Mouse (Mus musculus) hindbrain, postnatal 0 days (tissue): ENCODE results near the gene Sec23a. TPM values are rescaled to one million over a fixed set of nuclear protein-coding genes. Genes with fewer than 3 reads are reported as not detected.
A peak's percentile ranks its signal among the peaks of the same experiment; 100 is the strongest.

ENCODE experiments used
- ATAC-seq: fragments of 200-750 bp; cut with Nextera tagmentation; 2 replicates; pipeline ENCODE4 v1.8.0; 2017; ENCODE audit warnings: mild to moderate bottlenecking, moderate TSS enrichment, moderate library complexity
- DNase-seq: peaks from one replicate; pipeline ENCODE4 v3.0.0-alpha.2; 2015; ENCODE audit warnings: low spot score
- H3K27ac ChIP-seq: fragments of 300-500 bp; sonication (generic); 2 replicates; pipeline ENCODE4 v1.5.1; 2014; ENCODE audit warnings: mild to moderate bottlenecking
- H3K27me3 ChIP-seq: fragments of 300-500 bp; sonication (generic); 2 replicates; pipeline ENCODE4 v1.6.1; 2014; ENCODE audit warnings: low read length, mixed read lengths; ENCODE audit not compliant: insufficient read depth
- H3K36me3 ChIP-seq: fragments of 300-500 bp; sonication (generic); 2 replicates; pipeline ENCODE4 v1.6.1; 2014; ENCODE audit warnings: low read length, mixed read lengths; ENCODE audit not compliant: insufficient read depth
- H3K4me1 ChIP-seq: fragments of 300-500 bp; sonication (generic); 2 replicates; pipeline ENCODE4 v1.6.1; 2014; ENCODE audit warnings: antibody characterized with exemption, low read length, mixed read lengths; ENCODE audit not compliant: insufficient read depth
- H3K4me2 ChIP-seq: fragments of 300-500 bp; sonication (generic); 2 replicates; pipeline ENCODE4 v1.6.1; 2014; ENCODE audit warnings: low read depth, mild to moderate bottlenecking, low read length, moderate library complexity, mixed read lengths
- H3K4me3 ChIP-seq: fragments of 300-500 bp; sonication (generic); 2 replicates; pipeline ENCODE4 v1.5.1; 2014; ENCODE audit warnings: low read length
- H3K9ac ChIP-seq: fragments of 300-500 bp; sonication (generic); replicated peaks from 2 replicates; pipeline ENCODE4 v1.6.1; 2014; ENCODE audit warnings: mild to moderate bottlenecking, low read length, moderate library complexity, mixed read lengths
- H3K9me3 ChIP-seq: fragments of 300-500 bp; sonication (generic); 2 replicates; pipeline ENCODE4 v1.6.1; 2016; ENCODE audit warnings: low read length, mixed read lengths
- CTCF ChIP-seq: IDR thresholded peaks from 2 replicates; pipeline ENCODE4 v1.5.1; 2016; ENCODE audit warnings: antibody characterized with exemption, control low read depth, low read depth
- WGBS: fragments of 180-500 bp; shearing (Covaris S2); extraction: QIAGEN DNeasy Blood & Tissue Kit; methylation state at CpG from one replicate; pipeline ENCODE4 v1.1.7; 2014; 5-methylcytosine and 5-hydroxymethylcytosine counted together
- polyA plus RNA-seq: library from polyadenylated mRNA; unstranded; fragments of >200 nt; fragmentation: Nextera tagmentation; extraction: Ambion mirVana; gene quantifications from 2 replicates; pipeline ENCODE4 v1.2.1, GENCODE M21; 2015
- total RNA-seq: library from RNA; depleted of rRNA; stranded (reverse); fragments of >200 nt; gene quantifications from 2 replicates; pipeline ENCODE4 v1.2.3, GENCODE M21; 2014

Sec23a gene
- total and polyA plus RNA-seq, 2 experiments from 2014 or later, result 86.5 to 120 TPM

DNA sequence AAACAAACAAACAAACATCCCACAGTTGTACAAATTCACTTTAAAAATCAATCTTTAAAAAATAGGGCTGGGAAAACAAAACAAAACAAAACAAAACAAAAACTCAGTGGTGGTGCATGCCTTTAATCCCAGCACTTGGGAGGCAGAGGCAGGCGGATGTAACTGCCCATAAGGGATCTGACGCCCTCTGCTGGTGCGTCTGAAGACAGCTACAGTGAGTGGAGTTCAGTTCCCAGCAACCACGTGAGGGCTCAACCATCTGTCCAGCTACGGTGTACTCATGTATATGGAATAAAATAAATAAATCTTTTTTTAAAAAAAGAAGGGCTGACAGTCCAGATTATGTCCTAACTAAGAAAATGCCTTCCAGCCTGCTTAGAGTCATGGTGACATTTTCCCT is 20.3 kb upstream of the Sec23a start:
- H3K4me1 ChIP-seq, result no peaks in the 10 kb centered on the region
- 69% methylated on average over 5 of the region's 5 CpGs for WGBS
- H3K9me3 ChIP-seq, result no peaks in the 10 kb centered on the region
- DNase-seq (no peak), ATAC-seq (no peak)
- H3K9ac ChIP-seq, result no peak overlapping the region
- H3K27ac ChIP-seq, result no peak overlapping the region
- TF ChIP-seq CTCF, result 0 out of 2 replicates have a peak, but pooled peaks have one; percentile 17
- H3K36me3 ChIP-seq, result no peaks in the 10 kb centered on the region
- H3K4me2 ChIP-seq, result no peak overlapping the region
- no peak overlapping the region for H3K4me3 ChIP-seq
- no peaks in the 10 kb centered on the region for H3K27me3 ChIP-seq

DNA sequence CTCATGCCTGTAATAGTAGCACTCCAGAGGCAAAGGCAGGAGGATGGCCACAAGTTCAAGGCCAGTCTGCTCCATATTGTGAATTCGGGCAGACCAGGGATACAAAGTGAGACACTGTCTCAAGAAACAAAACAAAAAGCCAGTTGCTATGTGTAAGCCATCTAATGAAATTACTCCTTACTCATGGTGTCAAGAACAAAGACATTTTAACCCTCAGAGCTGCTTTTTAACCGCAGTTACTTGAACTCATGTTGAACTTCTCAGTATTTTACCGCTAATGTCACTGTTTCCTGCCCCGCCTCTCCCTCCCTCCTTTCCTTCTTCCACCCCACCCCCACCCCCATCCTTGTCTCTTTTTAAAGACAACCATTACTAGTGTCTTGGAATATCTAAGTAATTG is 9.5 kb upstream of the Sec23a start:
- Histone ChIP-seq H3K27me3 (no peaks in the 10 kb centered on the region), H3K4me1 (no peaks in the 10 kb centered on the region), H3K9ac (no peak overlapping the region), H3K27ac (no peak overlapping the region), H3K36me3 (peaks cover 39% of the 10 kb centered on the region; the same call in 1 of the 2 replicates), H3K9me3 (no peaks in the 10 kb centered on the region), H3K4me2 (no peak overlapping the region), H3K4me3 (no peak overlapping the region)
- ATAC-seq (no peak), DNase-seq (no peak)
- WGBS, result 92% methylated on average over 4 of the region's 4 CpGs
- no peak for TF ChIP-seq CTCF

DNA sequence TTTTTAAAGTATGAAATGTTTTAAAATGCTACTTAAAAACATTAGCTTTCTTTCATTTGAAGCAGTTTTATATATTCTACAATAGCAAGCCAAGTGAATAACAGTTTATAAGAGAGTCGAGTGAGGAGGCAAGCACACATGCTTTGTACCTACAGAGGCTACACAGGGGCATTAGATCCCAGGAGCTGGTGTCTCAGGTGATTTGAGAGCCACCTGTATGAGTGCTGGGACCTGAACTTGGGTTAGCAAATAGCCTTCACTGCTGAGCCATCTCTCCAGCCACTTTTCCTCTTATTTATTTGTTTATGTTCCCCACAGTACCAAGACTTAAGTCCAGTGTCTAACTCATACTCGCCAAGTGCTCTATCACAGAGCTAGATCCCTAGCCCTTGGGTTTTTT is 8.1 kb upstream of the Sec23a start:
- no peak overlapping the region for H3K9ac ChIP-seq
- no peak overlapping the region for H3K4me3 ChIP-seq
- TF ChIP-seq CTCF, result no peak
- no peaks in the 10 kb centered on the region for H3K27me3 ChIP-seq
- H3K27ac ChIP-seq, result no peak overlapping the region
- DNase-seq, result no peak
- WGBS, result 90% methylated on average over 2 of the region's 2 CpGs
- H3K36me3 ChIP-seq, result peaks cover 31% of the 10 kb centered on the region; the same call in 1 of the 2 replicates
- no peaks in the 10 kb centered on the region for H3K4me1 ChIP-seq
- no peak for ATAC-seq
- H3K9me3 ChIP-seq, result no peaks in the 10 kb centered on the region
- no peak overlapping the region for H3K4me2 ChIP-seq

DNA sequence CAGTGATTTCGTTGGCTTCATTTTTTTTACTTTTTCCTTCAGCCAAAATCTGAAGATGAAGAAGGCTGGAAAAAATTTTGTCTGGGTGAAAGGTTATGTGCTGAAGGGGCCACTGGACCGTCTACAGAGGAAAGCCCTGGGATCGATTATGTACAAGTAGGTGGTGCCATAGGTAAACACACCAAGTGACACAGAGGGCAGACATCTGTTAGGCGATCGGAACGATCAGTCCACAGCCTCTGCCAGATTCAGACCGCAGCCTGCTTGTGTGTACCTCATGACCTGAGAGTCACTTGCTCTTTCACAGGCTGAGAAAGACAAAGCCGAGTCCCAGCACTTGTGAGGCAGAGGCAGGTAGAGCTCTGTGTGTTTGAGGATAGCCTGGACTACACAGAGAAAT is 6.2 kb upstream of the Sec23a start:
- Histone ChIP-seq H3K9ac (no peak overlapping the region), H3K4me2 (no peak overlapping the region), H3K4me3 (no peak overlapping the region), H3K9me3 (no peaks in the 10 kb centered on the region), H3K36me3 (peaks cover 26% of the 10 kb centered on the region; the same call in 1 of the 2 replicates), H3K27me3 (no peaks in the 10 kb centered on the region), H3K27ac (no peak overlapping the region), H3K4me1 (no peaks in the 10 kb centered on the region)
- WGBS, result 94% methylated on average over 8 of the region's 8 CpGs
- no peak for ATAC-seq
- DNase-seq, result no peak
- no peak for TF ChIP-seq CTCF

DNA sequence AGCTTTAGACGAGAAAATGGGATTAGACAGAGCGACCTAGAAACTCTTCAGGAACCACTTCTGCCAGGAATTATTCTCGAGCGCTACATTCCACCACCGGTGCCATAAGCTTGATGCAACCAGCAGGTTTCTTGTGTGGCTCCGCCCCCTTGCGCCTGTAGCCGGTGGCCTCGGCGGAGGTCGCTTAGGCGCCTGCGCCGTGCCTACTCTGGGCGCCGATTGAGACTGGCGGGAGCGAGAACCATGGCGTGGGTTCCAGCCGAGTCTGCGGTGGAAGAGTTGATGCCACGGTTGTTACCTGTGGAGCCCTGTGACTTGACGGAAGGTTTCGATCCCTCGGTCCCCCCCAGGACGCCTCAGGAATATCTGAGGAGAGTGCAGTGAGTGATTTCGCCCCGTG is 1.4 kb upstream of the Sec23a start, which contains the start of gene Gemin2:
Gene Gemin2, plus strand, starts transcription at position 160 of the 400 bp plus-strand sequence.
- H3K9ac ChIP-seq, result peak within 1 kb of the TSS; percentile 85
- DNase-seq (peak; percentile 95), ATAC-seq (peak; percentile 78)
- peak within 1 kb of the TSS; percentile 85 for H3K4me3 ChIP-seq
- TF ChIP-seq CTCF, result peak; percentile 53
- H3K4me2 ChIP-seq, result peak within 1 kb of the TSS; percentile 80
- no peaks in the 10 kb centered on the region; the same call in 1 of the 2 replicates for H3K4me1 ChIP-seq
- under 1% methylated on average over 28 of the region's 28 CpGs for WGBS
- no peaks in the 10 kb centered on the region for H3K27me3 ChIP-seq
- peaks cover 7% of the 10 kb centered on the region; the same call in 1 of the 2 replicates for H3K36me3 ChIP-seq
- H3K9me3 ChIP-seq, result no peaks in the 10 kb centered on the region
- peak within 1 kb of the TSS; percentile 65; the same call in 1 of the 2 replicates for H3K27ac ChIP-seq

DNA sequence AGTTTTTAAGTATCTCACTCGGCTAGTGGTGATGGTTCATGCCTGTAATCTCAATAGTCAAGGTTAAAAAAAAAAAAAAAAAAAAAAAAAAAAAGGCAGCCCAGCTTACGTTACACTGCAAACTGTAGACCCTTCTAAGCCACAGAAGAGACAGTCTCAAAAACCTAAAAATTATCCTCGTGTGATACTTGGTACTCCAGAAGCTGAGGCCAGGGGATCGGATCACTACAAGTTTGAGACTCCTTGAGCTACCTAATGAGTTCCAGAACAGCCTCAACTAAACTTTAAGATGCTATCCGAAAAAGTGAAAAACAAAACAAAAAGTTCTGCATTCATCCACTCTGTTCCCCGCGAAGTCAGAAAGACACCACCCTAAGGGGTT is 884 bp upstream of the Sec23a start:
- Histone ChIP-seq H3K4me3 (peak overlapping the region; percentile 85), H3K4me2 (peak overlapping the region; percentile 80), H3K36me3 (peaks cover 2% of the 10 kb centered on the region; the same call in 1 of the 2 replicates), H3K9ac (peak overlapping the region; percentile 68; the same call in 1 of the 2 replicates), H3K27me3 (no peaks in the 10 kb centered on the region), H3K27ac (peak overlapping the region; percentile 65; the same call in 1 of the 2 replicates), H3K9me3 (no peaks in the 10 kb centered on the region), H3K4me1 (no peaks in the 10 kb centered on the region; the same call in 1 of the 2 replicates)
- no peak for TF ChIP-seq CTCF
- WGBS, result 6% methylated on average over 7 of the region's 7 CpGs
- ATAC-seq, result no peak
- DNase-seq, result peak; percentile 10

DNA sequence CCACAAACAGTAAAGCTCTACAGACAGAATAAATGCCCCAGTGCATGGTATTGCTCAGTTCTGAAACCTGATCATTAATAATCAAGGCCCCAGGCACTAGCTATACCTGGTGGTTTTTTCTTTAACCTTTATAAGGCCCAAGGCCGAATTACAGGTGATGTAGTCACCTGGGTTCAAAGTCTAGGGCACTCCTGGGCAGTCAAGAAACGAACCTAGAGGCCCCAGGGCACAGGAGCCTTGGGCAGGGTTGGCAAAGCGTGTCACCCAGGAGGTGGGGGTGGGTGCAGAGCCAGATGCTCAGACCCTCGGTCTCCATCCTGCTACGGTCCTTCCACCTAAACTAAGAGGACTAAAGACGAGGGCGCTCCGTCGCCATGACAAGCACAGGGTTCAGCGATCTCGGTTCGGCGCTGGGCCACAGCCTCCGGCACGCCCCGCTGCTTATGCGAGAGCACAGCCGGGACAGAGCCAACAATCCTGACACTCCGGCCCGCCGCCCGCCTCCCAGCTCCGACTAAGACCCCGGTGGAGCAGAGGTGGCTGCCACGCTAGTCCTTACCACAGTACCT is 458 bp downstream of the Sec23a start:
- H3K27ac ChIP-seq, result peak overlapping the region; percentile 89
- ATAC-seq (no peak), DNase-seq (no peak)
- no peaks in the 10 kb centered on the region; the same call in 1 of the 2 replicates for H3K4me1 ChIP-seq
- WGBS, result under 1% methylated on average over 24 of the region's 25 CpGs
- H3K4me3 ChIP-seq, result peak overlapping the region; percentile 85
- TF ChIP-seq CTCF, result no peak
- peak overlapping the region; percentile 85 for H3K9ac ChIP-seq
- H3K27me3 ChIP-seq, result no peaks in the 10 kb centered on the region
- peak overlapping the region; percentile 87 for H3K4me2 ChIP-seq
- peaks cover 5% of the 10 kb centered on the region for H3K36me3 ChIP-seq
- no peaks in the 10 kb centered on the region for H3K9me3 ChIP-seq
